Mouse (Mus musculus): ENCODE data around the gene Bcl2l15. TPM values are rescaled to one million over a fixed set of nuclear protein-coding genes. Genes with fewer than 3 reads are reported as not detected.

Gene Bcl2l15
- polyA plus RNA-seq, 1 experiment from 2014 or later, result 5.2 TPM

- Histone ChIP-seq H3K4me2 (replicated peaks; ENCODE audit: low read depth) (no peak overlapping the region), H3K27ac (replicated peaks) (no peak overlapping the region), H3K9ac (ENCODE audit: low read length) (no peak overlapping the region), H3K4me3 (ENCODE audit: low read depth, low read length) (no peak overlapping the region), H3K27me3 (ENCODE audit: control insufficient read depth, insufficient read depth, low read length) (no peaks in the 10 kb centered on the region), H3K9me3 (ENCODE audit: control insufficient read depth, low read length) (no peaks in the 10 kb centered on the region), H3K4me1 (replicated peaks; ENCODE audit: control insufficient read depth, insufficient read depth) (no peaks in the 10 kb centered on the region), H3K36me3 (ENCODE audit: control insufficient read depth, insufficient read depth, low read length) (no peaks in the 10 kb centered on the region)
- no peak for DNase-seq (ENCODE audit: low spot score)
- 26% methylated on average over 3 of the region's 3 CpGs for WGBS
- ATAC-seq (ENCODE audit: low FRiP score, low TSS enrichment), result no peak
- TF ChIP-seq CTCF (IDR thresholded peaks at IDR 0.05; ENCODE audit: low read depth) (peak; percentile 78), EP300 (optimal IDR thresholded peaks at IDR 0.05) (no peak)
These were observed 55.2 kb downstream of the Bcl2l15 start for GRCm38 (mm10) chr3:103887581-103887980.

GRCm38 (mm10) chr3:103893374-103893773 lies 61.0 kb downstream of the Bcl2l15 start:
- Histone ChIP-seq H3K4me3 (ENCODE audit: low read depth, low read length) (no peak overlapping the region), H3K9me3 (ENCODE audit: control insufficient read depth, low read length) (no peaks in the 10 kb centered on the region), H3K27ac (replicated peaks) (no peak overlapping the region), H3K36me3 (ENCODE audit: control insufficient read depth, insufficient read depth, low read length) (no peaks in the 10 kb centered on the region), H3K9ac (ENCODE audit: low read length) (no peak overlapping the region), H3K4me1 (replicated peaks; ENCODE audit: control insufficient read depth, insufficient read depth) (no peaks in the 10 kb centered on the region), H3K4me2 (replicated peaks; ENCODE audit: low read depth) (no peak overlapping the region), H3K27me3 (ENCODE audit: control insufficient read depth, insufficient read depth, low read length) (no peaks in the 10 kb centered on the region)
- WGBS, result 76% methylated on average over 3 of the region's 3 CpGs
- DNase-seq (ENCODE audit: low spot score) (no peak), ATAC-seq (ENCODE audit: low FRiP score, low TSS enrichment) (no peak)
- TF ChIP-seq EP300 (optimal IDR thresholded peaks at IDR 0.05) (no peak), CTCF (IDR thresholded peaks at IDR 0.05; ENCODE audit: low read depth) (no peak)

Other genes with a start within 250 kb of the Bcl2l15 start
- 0.19 and 0.21 TPM in 2 replicates for gene Atg4a-ps, start 186.5 kb upstream of the Bcl2l15 start, polyA plus RNA-seq (2015; fragmentation: Nextera tagmentation; extraction: Ambion mirVana)
- gene Olfml3, start 94.6 kb upstream of the Bcl2l15 start, polyA plus RNA-seq (2015; fragmentation: Nextera tagmentation; extraction: Ambion mirVana), result 18.0 and 19.5 TPM in 2 replicates
- gene Gm10964, start 93.2 kb upstream of the Bcl2l15 start, polyA plus RNA-seq (2015; fragmentation: Nextera tagmentation; extraction: Ambion mirVana), result not detected in 2 replicates
- gene Hipk1, start 41.0 kb upstream of the Bcl2l15 start, polyA plus RNA-seq (2015; fragmentation: Nextera tagmentation; extraction: Ambion mirVana), result 6.7 and 7.5 TPM in 2 replicates
- 15.3 and 16.3 TPM in 2 replicates for gene Dclre1b, start 23.2 kb upstream of the Bcl2l15 start, polyA plus RNA-seq (2015; fragmentation: Nextera tagmentation; extraction: Ambion mirVana)
- 12.2 TPM in 2 replicates for gene Ap4b1, start 23.1 kb upstream of the Bcl2l15 start, polyA plus RNA-seq (2015; fragmentation: Nextera tagmentation; extraction: Ambion mirVana)
- gene Gm43064, start 23.0 kb upstream of the Bcl2l15 start, polyA plus RNA-seq (2015; fragmentation: Nextera tagmentation; extraction: Ambion mirVana), result 0.30 and 0.61 TPM in 2 replicates
- 0.59 and 0.68 TPM in 2 replicates for gene Ptpn22, start 27.2 kb downstream of the Bcl2l15 start, polyA plus RNA-seq (2015; fragmentation: Nextera tagmentation; extraction: Ambion mirVana)
- gene Rsbn1, start 81.5 kb downstream of the Bcl2l15 start, polyA plus RNA-seq (2015; fragmentation: Nextera tagmentation; extraction: Ambion mirVana), result 6.4 and 7.2 TPM in 2 replicates
- 10.6 and 11.2 TPM in 2 replicates for gene Phtf1, start 135.5 kb downstream of the Bcl2l15 start, polyA plus RNA-seq (2015; fragmentation: Nextera tagmentation; extraction: Ambion mirVana)

Data from stomach, postnatal 0 days (tissue).